Mouse (Mus musculus) heart, postnatal 0 days (tissue): ENCODE data around the gene Tatdn3. TPM values are rescaled to one million over a fixed set of nuclear protein-coding genes. Genes with fewer than 3 reads are reported as not detected.

ENCODE experiments used
- ATAC-seq: fragments of 200-750 bp; cut with Nextera tagmentation; 2 replicates; pipeline ENCODE4 v1.8.0; 2017; ENCODE audit warnings: low read depth, moderate number of reproducible peaks, moderate library complexity; ENCODE audit not compliant: insufficient read depth
- DNase-seq: peaks from one replicate; pipeline ENCODE4 v3.0.0-alpha.2; 2016; ENCODE audit warnings: low spot score
- H3K27ac ChIP-seq: fragments of 300-500 bp; sonication (generic); 2 replicates; pipeline ENCODE4 v1.5.1; 2014; ENCODE audit warnings: low read depth, mild to moderate bottlenecking
- H3K27me3 ChIP-seq: fragments of 300-500 bp; sonication (generic); 2 replicates; pipeline ENCODE4 v1.6.1; 2014; ENCODE audit warnings: low read length, mixed read lengths; ENCODE audit not compliant: control insufficient read depth, insufficient read depth
- H3K36me3 ChIP-seq: fragments of 300-500 bp; sonication (generic); replicated peaks from 2 replicates; pipeline ENCODE4 v1.6.1; 2014; ENCODE audit warnings: low read length, mixed read lengths; ENCODE audit not compliant: control insufficient read depth, insufficient read depth
- H3K4me1 ChIP-seq: fragments of 300-500 bp; sonication (generic); 2 replicates; pipeline ENCODE4 v1.6.1; 2014; ENCODE audit warnings: antibody characterized with exemption; ENCODE audit not compliant: control insufficient read depth, insufficient read depth
- H3K4me2 ChIP-seq: fragments of 300-500 bp; sonication (generic); 2 replicates; pipeline ENCODE4 v1.6.1; 2014; ENCODE audit warnings: low read depth, mild to moderate bottlenecking, low read length, moderate library complexity
- H3K4me3 ChIP-seq: fragments of 300-500 bp; sonication (generic); 2 replicates; pipeline ENCODE4 v1.5.1; 2014; ENCODE audit warnings: low read depth, low read length
- H3K9ac ChIP-seq: fragments of 300-500 bp; sonication (generic); replicated peaks from 2 replicates; pipeline ENCODE4 v1.6.1; 2014; ENCODE audit warnings: low read depth, low read length, mixed read lengths
- H3K9me3 ChIP-seq: fragments of 300-500 bp; sonication (generic); replicated peaks from 2 replicates; pipeline ENCODE4 v1.6.1; 2016; ENCODE audit warnings: low read length; ENCODE audit not compliant: control insufficient read depth
- CTCF ChIP-seq: IDR thresholded peaks from 2 replicates; pipeline ENCODE4 v1.5.1; 2016; ENCODE audit warnings: antibody characterized with exemption, control low read depth, low read depth
- EP300 ChIP-seq: IDR thresholded peaks from 2 replicates; pipeline ENCODE4 v1.6.1; 2016; ENCODE audit warnings: antibody characterized with exemption, low read depth
- WGBS: fragments of 180-500 bp; shearing (Covaris S2); extraction: QIAGEN DNeasy Blood & Tissue Kit; methylation state at CpG from one replicate; pipeline ENCODE4 v1.1.7; 2014; 5-methylcytosine and 5-hydroxymethylcytosine counted together
- polyA plus RNA-seq: library from polyadenylated mRNA; unstranded; fragments of >200 nt; fragmentation: Nextera tagmentation; extraction: Ambion mirVana; gene quantifications from 2 replicates; pipeline ENCODE4 v1.2.1, GENCODE M21; 2015
- total RNA-seq: library from RNA; depleted of rRNA; stranded (reverse); fragments of >200 nt; gene quantifications from 2 replicates; pipeline ENCODE4 v1.2.3, GENCODE M21; 2014; ENCODE audit warnings: low replicate concordance

Tatdn3 gene
- total and polyA plus RNA-seq, 2 experiments from 2014 or later: 8.3 to 21.2 TPM

GRCm38 (mm10) chr1:191095019-191095418 lies 32.3 kb upstream of the Tatdn3 start:
- TF ChIP-seq CTCF (peak; percentile 41), EP300 (no peak)
- DNase-seq (no peak), ATAC-seq (no peak)
- no peaks in the 10 kb centered on the region for H3K9me3 ChIP-seq
- H3K36me3 ChIP-seq: no peaks in the 10 kb centered on the region
- no peak overlapping the region for H3K9ac ChIP-seq
- H3K4me3 ChIP-seq: no peak overlapping the region
- WGBS: 72% methylated on average over 9 of the region's 9 CpGs
- H3K27me3 ChIP-seq: peaks cover 20% of the 10 kb centered on the region
- no peak overlapping the region for H3K4me2 ChIP-seq
- H3K4me1 ChIP-seq: 0 out of 2 replicates have a peak, but pooled peaks cover 3% of the 10 kb centered on the region
- no peak overlapping the region for H3K27ac ChIP-seq

DNA sequence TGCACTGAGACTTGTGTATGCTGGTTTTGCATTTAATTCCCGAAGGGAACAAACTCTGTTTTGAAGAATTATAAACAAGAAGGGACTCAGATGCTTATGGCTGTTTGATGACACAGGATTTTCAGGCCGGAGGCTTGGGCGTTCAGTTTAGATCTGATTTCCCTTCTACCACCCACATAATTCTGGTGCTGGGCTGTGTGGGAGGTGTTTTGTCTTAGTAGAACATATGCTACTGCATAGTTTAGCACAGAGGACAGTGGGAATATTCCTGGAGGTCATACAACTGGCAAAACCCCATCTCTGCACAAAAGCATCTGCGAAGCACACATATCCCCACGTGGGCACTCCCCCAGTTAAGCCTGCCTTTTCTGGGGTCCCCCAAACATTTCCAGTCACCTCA lies 30.8 kb upstream of the Tatdn3 start:
- 70% methylated on average over 5 of the region's 5 CpGs for WGBS
- Histone ChIP-seq H3K36me3 (no peaks in the 10 kb centered on the region), H3K4me1 (0 out of 2 replicates have a peak, but pooled peaks cover 2% of the 10 kb centered on the region), H3K27me3 (peaks cover 7% of the 10 kb centered on the region), H3K27ac (no peak overlapping the region), H3K4me3 (no peak overlapping the region), H3K4me2 (no peak overlapping the region), H3K9ac (no peak overlapping the region), H3K9me3 (no peaks in the 10 kb centered on the region)
- TF ChIP-seq CTCF: no peak
- TF ChIP-seq EP300: no peak
- ATAC-seq (no peak), DNase-seq (no peak)

GRCm38 (mm10) chr1:191092050-191092449 lies 29.3 kb upstream of the Tatdn3 start:
- TF ChIP-seq CTCF (no peak), EP300 (no peak)
- 53% methylated on average over 8 of the region's 8 CpGs for WGBS
- Histone ChIP-seq H3K4me2 (no peak overlapping the region), H3K27me3 (no peaks in the 10 kb centered on the region), H3K4me3 (no peak overlapping the region), H3K9me3 (no peaks in the 10 kb centered on the region), H3K27ac (no peak overlapping the region), H3K9ac (no peak overlapping the region), H3K36me3 (no peaks in the 10 kb centered on the region), H3K4me1 (no peaks in the 10 kb centered on the region)
- ATAC-seq: no peak
- DNase-seq: no peak

- Histone ChIP-seq H3K9me3 (no peaks in the 10 kb centered on the region), H3K4me2 (no peak overlapping the region), H3K4me3 (no peak overlapping the region), H3K36me3 (no peaks in the 10 kb centered on the region), H3K27ac (no peak overlapping the region), H3K27me3 (no peaks in the 10 kb centered on the region), H3K4me1 (no peaks in the 10 kb centered on the region), H3K9ac (no peak overlapping the region)
- TF ChIP-seq EP300: no peak
- ATAC-seq (no peak), DNase-seq (no peak)
- WGBS: 26% methylated on average over 6 of the region's 6 CpGs
Measured at GRCm38 (mm10) chr1:191089355-191089754, 26.6 kb upstream of the Tatdn3 start.

DNA sequence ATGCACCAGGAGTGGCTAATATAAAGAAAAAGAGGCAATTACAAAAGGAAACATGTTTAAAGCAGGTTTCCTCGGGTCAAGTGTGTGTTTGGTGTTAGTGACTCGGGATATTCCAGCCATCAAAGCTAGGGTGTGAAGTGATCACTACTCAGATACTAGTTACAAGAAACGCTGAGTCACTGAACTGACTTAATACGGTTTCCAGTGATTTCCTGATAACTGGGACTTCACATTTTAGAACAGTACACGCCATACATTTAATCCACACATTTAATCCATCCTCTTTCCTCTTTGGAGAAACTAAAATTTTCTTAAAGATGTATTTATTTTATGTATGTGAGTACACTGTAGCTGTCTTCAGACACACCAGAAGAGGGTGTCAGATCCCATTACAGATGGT lies 25.2 kb upstream of the Tatdn3 start:
- 79% methylated on average over 5 of the region's 5 CpGs for WGBS
- TF ChIP-seq CTCF (no peak), EP300 (no peak)
- Histone ChIP-seq H3K27ac (no peak overlapping the region), H3K4me2 (no peak overlapping the region), H3K4me1 (no peaks in the 10 kb centered on the region), H3K4me3 (no peak overlapping the region), H3K36me3 (no peaks in the 10 kb centered on the region), H3K9ac (no peak overlapping the region), H3K27me3 (no peaks in the 10 kb centered on the region), H3K9me3 (no peaks in the 10 kb centered on the region)
- no peak for DNase-seq
- no peak for ATAC-seq

GRCm38 (mm10) chr1:191086960-191087359 lies 24.2 kb upstream of the Tatdn3 start:
- ATAC-seq (no peak), DNase-seq (no peak)
- Histone ChIP-seq H3K4me1 (no peaks in the 10 kb centered on the region), H3K9ac (no peak overlapping the region), H3K4me2 (no peak overlapping the region), H3K27me3 (no peaks in the 10 kb centered on the region), H3K4me3 (no peak overlapping the region), H3K36me3 (peaks cover 6% of the 10 kb centered on the region), H3K9me3 (no peaks in the 10 kb centered on the region), H3K27ac (no peak overlapping the region)
- WGBS: 73% methylated on average over 8 of the region's 8 CpGs
- no peak for TF ChIP-seq CTCF
- TF ChIP-seq EP300: no peak
